Mouse (Mus musculus) lung, embryonic 14.5 days (tissue): ENCODE data around the gene Ralbp1. TPM values are rescaled to one million over a fixed set of nuclear protein-coding genes. Genes with fewer than 3 reads are reported as not detected.

Experiments
- ATAC-seq: fragments of 200-750 bp; cut with Nextera tagmentation; 2 replicates; pipeline ENCODE4 v1.8.0; 2017; ENCODE audit warnings: mild to moderate bottlenecking, moderate TSS enrichment, moderate library complexity; ENCODE audit not compliant: insufficient read depth
- DNase-seq: peaks from one replicate; pipeline ENCODE4 v3.0.0-alpha.2; 2015
- H3K27ac ChIP-seq: fragments of 300-500 bp; sonication (generic); 2 replicates; pipeline ENCODE4 v1.5.1; 2014; ENCODE audit warnings: low read depth, mild to moderate bottlenecking, moderate library complexity
- H3K27me3 ChIP-seq: fragments of 300-500 bp; sonication (generic); 2 replicates; pipeline ENCODE4 v1.6.1; 2014; ENCODE audit warnings: low read length, control low read depth; ENCODE audit not compliant: insufficient read depth
- H3K36me3 ChIP-seq: fragments of 300-500 bp; sonication (generic); 2 replicates; pipeline ENCODE4 v1.6.1; 2014; ENCODE audit warnings: control low read depth; ENCODE audit not compliant: insufficient read depth
- H3K4me1 ChIP-seq: fragments of 300-500 bp; sonication (generic); 2 replicates; pipeline ENCODE4 v1.6.1; 2014; ENCODE audit warnings: antibody characterized with exemption, control low read depth; ENCODE audit not compliant: insufficient read depth
- H3K4me2 ChIP-seq: fragments of 300-500 bp; sonication (generic); 2 replicates; pipeline ENCODE4 v1.6.1; 2014; ENCODE audit warnings: mild to moderate bottlenecking
- H3K4me3 ChIP-seq: fragments of 300-500 bp; sonication (generic); 2 replicates; pipeline ENCODE4 v1.5.1; 2014; ENCODE audit warnings: low read depth, low read length
- H3K9ac ChIP-seq: fragments of 300-500 bp; sonication (generic); 2 replicates; pipeline ENCODE4 v1.6.1; 2014
- H3K9me3 ChIP-seq: fragments of 300-500 bp; sonication (generic); 2 replicates; pipeline ENCODE4 v1.6.1; 2016; ENCODE audit warnings: low read depth, low read length, control low read depth
- CTCF ChIP-seq: IDR thresholded peaks from 2 replicates; pipeline ENCODE4 v1.5.1; 2016; ENCODE audit warnings: antibody characterized with exemption, low read depth
- WGBS: fragments of 180-500 bp; shearing (Covaris S2); extraction: QIAGEN DNeasy Blood & Tissue Kit; methylation state at CpG from one replicate; pipeline ENCODE4 v1.1.7; 2014; 5-methylcytosine and 5-hydroxymethylcytosine counted together
- polyA plus RNA-seq: library from polyadenylated mRNA; unstranded; fragments of >200 nt; fragmentation: Nextera tagmentation; extraction: Ambion mirVana; gene quantifications from 2 replicates; pipeline ENCODE4 v1.2.1, GENCODE M21; 2014

Gene Ralbp1
- polyA plus RNA-seq, result 61.4 and 65.8 TPM in 2 replicates

GRCm38 (mm10) chr17:65885697-65886529 lies at the start of gene Ralbp1:
Gene Ralbp1, minus strand, starts transcription at chr17:65885798.
- Histone ChIP-seq H3K27ac (peak within 1 kb of the TSS; percentile 97), H3K36me3 (no peaks in the 10 kb centered on the region), H3K4me2 (peak within 1 kb of the TSS; percentile 81), H3K4me1 (peaks cover 10% of the 10 kb centered on the region), H3K4me3 (peak within 1 kb of the TSS; percentile 97), H3K9me3 (no peaks in the 10 kb centered on the region), H3K9ac (peak within 1 kb of the TSS; percentile 84), H3K27me3 (no peaks in the 10 kb centered on the region)
- ATAC-seq (no peak), DNase-seq (peak; percentile 50)
- TF ChIP-seq CTCF, result no peak
- WGBS, result 9% methylated on average over 14 of the region's 14 CpGs

DNA sequence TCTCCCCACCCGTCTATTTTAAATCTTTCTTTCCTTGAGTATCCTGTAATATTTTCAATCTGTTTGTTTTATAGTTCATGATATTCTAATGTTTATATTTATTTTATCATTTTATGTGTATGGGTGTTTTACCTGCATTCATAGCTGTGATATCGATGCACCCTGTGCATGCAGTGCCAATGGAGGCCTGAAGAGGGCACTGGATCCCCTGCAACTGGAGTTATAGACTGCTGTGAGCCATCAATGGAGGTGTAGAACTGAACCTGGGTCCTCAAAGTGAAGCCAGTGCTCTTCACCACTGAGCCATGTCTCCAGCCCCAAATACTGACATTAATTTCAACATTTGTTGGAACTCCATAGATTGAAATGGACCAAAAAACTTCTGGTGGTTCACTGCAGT lies 48.1 kb upstream of the Ralbp1 start:
- ATAC-seq (no peak), DNase-seq (no peak)
- Histone ChIP-seq H3K9me3 (no peaks in the 10 kb centered on the region), H3K27me3 (no peaks in the 10 kb centered on the region), H3K4me1 (peaks cover 8% of the 10 kb centered on the region), H3K4me3 (no peak overlapping the region), H3K36me3 (peaks cover 40% of the 10 kb centered on the region), H3K9ac (no peak overlapping the region), H3K4me2 (no peak overlapping the region), H3K27ac (no peak overlapping the region)
- peak; percentile 65 for TF ChIP-seq CTCF
- WGBS, result 92% methylated on average over 2 of the region's 2 CpGs

DNA sequence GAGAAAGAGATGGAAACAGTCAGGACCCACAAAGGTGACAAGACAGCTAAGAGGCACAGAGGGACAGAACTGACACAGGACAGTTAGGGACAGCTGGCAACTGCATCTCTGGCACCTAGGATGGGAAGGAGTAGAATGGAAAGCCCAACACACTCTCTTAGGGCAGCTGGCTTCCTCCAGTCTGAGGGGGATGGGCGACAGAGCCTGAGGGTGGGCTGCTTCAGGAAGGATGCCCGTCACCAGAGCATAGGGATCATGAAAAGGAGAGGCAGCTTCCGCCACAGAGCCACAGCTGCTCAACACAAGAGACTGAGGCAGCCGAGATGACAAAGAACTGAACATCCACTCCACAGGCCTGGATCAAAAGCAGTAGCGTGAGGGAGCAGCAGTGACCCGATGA lies 45.9 kb upstream of the Ralbp1 start:
- peak; percentile 38 for DNase-seq
- H3K27me3 ChIP-seq, result no peaks in the 10 kb centered on the region
- H3K4me3 ChIP-seq, result no peak overlapping the region
- 49% methylated on average over 6 of the region's 6 CpGs for WGBS
- ATAC-seq, result peak; percentile 65
- H3K27ac ChIP-seq, result peak overlapping the region; percentile 42; the same call in 1 of the 2 replicates
- H3K36me3 ChIP-seq, result peaks cover 41% of the 10 kb centered on the region
- H3K9ac ChIP-seq, result no peak overlapping the region
- no peak for TF ChIP-seq CTCF
- H3K9me3 ChIP-seq, result no peaks in the 10 kb centered on the region
- peaks cover 8% of the 10 kb centered on the region for H3K4me1 ChIP-seq
- H3K4me2 ChIP-seq, result no peak overlapping the region

DNA sequence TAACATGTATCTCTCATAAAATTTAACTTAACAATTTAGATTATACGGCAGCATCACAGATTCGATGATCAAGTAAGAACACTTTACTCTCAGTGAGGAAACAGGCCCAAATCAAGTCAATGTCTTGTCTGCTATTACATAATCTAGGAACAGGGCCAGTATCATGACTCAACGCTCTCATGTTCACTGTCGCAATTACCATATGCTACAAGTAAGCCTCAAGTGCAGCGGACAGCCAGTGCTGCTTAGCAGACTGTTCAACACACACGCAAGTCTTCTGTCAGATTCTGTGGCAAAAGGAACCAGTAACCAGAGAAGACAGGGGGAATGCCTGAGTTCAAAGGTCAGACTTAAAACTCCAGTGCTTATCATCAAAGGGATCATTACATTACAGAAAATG lies 45.4 kb upstream of the Ralbp1 start:
- H3K4me1 ChIP-seq, result peaks cover 8% of the 10 kb centered on the region
- H3K36me3 ChIP-seq, result peaks cover 40% of the 10 kb centered on the region
- DNase-seq (peak; percentile 80), ATAC-seq (peak; percentile 87)
- no peaks in the 10 kb centered on the region for H3K9me3 ChIP-seq
- no peak overlapping the region for H3K4me2 ChIP-seq
- TF ChIP-seq CTCF, result no peak
- H3K9ac ChIP-seq, result no peak overlapping the region
- 51% methylated on average over 6 of the region's 6 CpGs for WGBS
- H3K4me3 ChIP-seq, result no peak overlapping the region
- no peaks in the 10 kb centered on the region for H3K27me3 ChIP-seq
- H3K27ac ChIP-seq, result peak overlapping the region; percentile 42; the same call in 1 of the 2 replicates

- WGBS, result 77% methylated on average over 7 of the region's 7 CpGs
- Histone ChIP-seq H3K36me3 (peaks cover 41% of the 10 kb centered on the region), H3K4me2 (no peak overlapping the region), H3K27me3 (no peaks in the 10 kb centered on the region), H3K9me3 (no peaks in the 10 kb centered on the region), H3K27ac (no peak overlapping the region), H3K9ac (no peak overlapping the region), H3K4me1 (peaks cover 8% of the 10 kb centered on the region), H3K4me3 (no peak overlapping the region)
- DNase-seq, result no peak
- no peak for TF ChIP-seq CTCF
- peak; percentile 18; the same call in 1 of the 2 replicates for ATAC-seq
Measured at GRCm38 (mm10) chr17:65930158-65930826, 44.7 kb upstream of the Ralbp1 start.

DNA sequence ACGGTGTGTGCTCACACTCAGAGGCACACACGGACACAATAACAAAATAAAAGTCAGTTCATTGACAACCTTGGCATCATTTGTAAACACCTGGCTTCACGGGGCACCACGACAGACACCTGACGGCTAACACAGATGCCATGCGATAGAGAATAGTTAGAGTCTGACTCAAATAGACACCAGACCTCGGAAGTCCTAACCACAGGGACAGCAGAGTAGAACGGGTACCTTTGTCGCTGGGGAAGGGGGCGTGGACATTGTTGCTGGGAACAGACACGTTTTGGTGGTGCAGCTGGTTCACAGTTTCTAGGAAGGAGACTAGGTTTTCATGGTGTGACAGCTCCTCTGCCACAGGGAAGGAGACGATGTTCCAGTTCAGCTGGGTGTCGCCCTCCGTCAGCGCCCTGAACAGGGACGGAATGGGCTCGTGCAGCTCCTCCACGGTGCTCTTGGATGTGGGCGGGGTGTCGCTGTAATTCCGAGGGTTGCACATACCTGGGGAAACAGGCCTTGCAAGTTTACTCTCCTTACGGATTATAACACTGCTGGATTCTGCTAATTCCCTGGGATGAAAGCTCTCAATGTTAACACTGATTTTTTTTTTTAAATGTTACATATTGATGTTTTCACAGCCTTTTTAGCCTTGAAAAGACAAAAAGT lies 43.9 kb upstream of the Ralbp1 start:
- Histone ChIP-seq H3K4me1 (peaks cover 8% of the 10 kb centered on the region), H3K27ac (no peak overlapping the region), H3K9me3 (no peaks in the 10 kb centered on the region), H3K9ac (no peak overlapping the region), H3K4me2 (no peak overlapping the region), H3K36me3 (peaks cover 44% of the 10 kb centered on the region), H3K4me3 (no peak overlapping the region), H3K27me3 (no peaks in the 10 kb centered on the region)
- WGBS, result 72% methylated on average over 22 of the region's 22 CpGs
- no peak for TF ChIP-seq CTCF
- DNase-seq (no peak), ATAC-seq (no peak)

GRCm38 (mm10) chr17:65927077-65927476 lies 41.5 kb upstream of the Ralbp1 start:
- Histone ChIP-seq H3K9me3 (no peaks in the 10 kb centered on the region), H3K27ac (no peak overlapping the region), H3K4me3 (no peak overlapping the region), H3K27me3 (no peaks in the 10 kb centered on the region), H3K4me2 (no peak overlapping the region), H3K9ac (no peak overlapping the region), H3K4me1 (peaks cover 8% of the 10 kb centered on the region), H3K36me3 (peaks cover 48% of the 10 kb centered on the region)
- DNase-seq (no peak), ATAC-seq (no peak)
- WGBS, result 82% methylated on average over 4 of the region's 4 CpGs
- TF ChIP-seq CTCF, result no peak
